Mouse (Mus musculus) spleen, adult 2 months (tissue): ENCODE measurements around the gene Tlr11.

Experiments
- CTCF ChIP-seq: fragments of 200-500 bp; IDR thresholded peaks from 2 replicates; pipeline ENCODE4 v1.5.1; 2011; ENCODE audit warnings: mild to moderate bottlenecking, inconsistent platforms; ENCODE audit not compliant: insufficient read depth, insufficient read length, insufficient replicate concordance; ENCODE audit errors: extremely low read depth
- POLR2A ChIP-seq: fragments of 200-500 bp; IDR thresholded peaks from 2 replicates; pipeline ENCODE4 v1.6.1; 2011; ENCODE audit warnings: low read depth, low read length, inconsistent platforms

DNA sequence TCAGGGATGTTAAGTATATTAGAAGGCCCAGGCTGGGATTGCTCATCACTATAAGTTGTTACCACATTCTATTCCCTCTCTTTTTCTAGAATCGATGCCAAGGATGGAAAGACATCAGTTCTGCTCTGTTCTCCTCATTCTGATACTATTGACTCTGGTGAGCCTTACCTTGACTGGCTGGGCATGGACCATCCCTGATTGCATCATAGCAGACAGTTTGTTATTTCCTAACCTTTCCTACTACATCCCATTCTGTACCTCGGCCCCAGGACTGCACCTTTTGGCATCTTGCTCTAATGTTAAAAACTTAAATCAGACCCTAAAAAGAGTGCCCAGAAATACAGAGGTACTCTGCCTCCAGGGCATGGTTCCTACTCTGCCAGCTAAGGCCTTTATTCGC is 2.8 kb downstream of the Tlr11 start:
- TF ChIP-seq CTCF, result no peak
- TF ChIP-seq POLR2A, result no peak
